Mouse (Mus musculus) ES-Bruce4 (cell line): ENCODE results near the gene Mettl9.

Source experiments
- CTCF ChIP-seq: IDR thresholded peaks from one replicate; pipeline ENCODE4 v1.8.1; 2011; ENCODE audit warnings: low read depth, low read length
- POLR2A ChIP-seq: IDR thresholded peaks from one replicate; pipeline ENCODE4 v1.8.1; 2011; ENCODE audit warnings: low read length; ENCODE audit not compliant: insufficient read depth

GRCm38 (mm10) chr7:121077311-121077710 lies 43.1 kb downstream of the Mettl9 start:
- TF ChIP-seq CTCF = no peak
- no peak for TF ChIP-seq POLR2A
